ENCODE assay signal across 23 mouse cellular contexts in genomic region chr10:112357669-112358362, GRCm38 (mm10).
DNase-seq lines count a peak whose midpoint lies in the region; ATAC-seq and TF ChIP-seq lines count a peak whose summit lies in the region.
"Had no signal": no experiment of that assay in that cellular context is flagged by ENCODE, and none has a peak within 500 bp of the region (broad histone marks: within the 10 kb centered on the region; RNA-seq: fewer than 3 reads in every experiment).

No protein-coding gene starts in this region.

- H3K4me1 ChIP-seq in forebrain, embryonic 12.5 days, result peaks cover 4% of the 10 kb centered on the region; the same call in 1 of the 2 replicates
- H3K4me1 ChIP-seq in forebrain, postnatal 0 days (ENCODE audit: insufficient read depth), result no peaks in the 10 kb centered on the region; the same call in 1 of the 2 replicates
- H3K4me1 ChIP-seq in hindbrain, embryonic 13.5 days (replicated peaks), result peaks cover 7% of the 10 kb centered on the region
- H3K4me1 ChIP-seq in midbrain, embryonic 16.5 days (ENCODE audit: control insufficient read depth, insufficient read depth, low read length), result no peaks in the 10 kb centered on the region
- no peaks in the 10 kb centered on the region for H3K4me1 ChIP-seq in liver, embryonic 11.5 days (replicated peaks; ENCODE audit: control insufficient read depth, insufficient read depth, low read length)
- H3K4me1 ChIP-seq: embryonic facial prominence, embryonic 15.5 days; heart, embryonic 15.5 days; intestine, embryonic 15.5 days; limb, embryonic 15.5 days had no signal

- no peak overlapping the region for H3K4me2 ChIP-seq in forebrain, embryonic 12.5 days
- no peak overlapping the region for H3K4me2 ChIP-seq in forebrain, postnatal 0 days (ENCODE audit: low read depth)
- no peak overlapping the region for H3K4me2 ChIP-seq in hindbrain, embryonic 13.5 days
- H3K4me2 ChIP-seq in midbrain, embryonic 16.5 days (ENCODE audit: low read length), result no peak overlapping the region
- no peak overlapping the region for H3K4me2 ChIP-seq in liver, embryonic 11.5 days
- H3K4me2 ChIP-seq: embryonic facial prominence, embryonic 15.5 days; heart, embryonic 15.5 days; intestine, embryonic 15.5 days; limb, embryonic 15.5 days had no signal

- H3K9me3 ChIP-seq in forebrain, embryonic 12.5 days, result no peaks in the 10 kb centered on the region
- H3K9me3 ChIP-seq in forebrain, postnatal 0 days (ENCODE audit: low read length), result no peaks in the 10 kb centered on the region
- no peaks in the 10 kb centered on the region for H3K9me3 ChIP-seq in hindbrain, embryonic 13.5 days
- H3K9me3 ChIP-seq in midbrain, embryonic 16.5 days (replicated peaks; ENCODE audit: control insufficient read depth, low read length, poor library complexity, severe bottlenecking), result no peaks in the 10 kb centered on the region
- H3K9me3 ChIP-seq in liver, embryonic 11.5 days (ENCODE audit: control insufficient read depth, low read length), result no peaks in the 10 kb centered on the region
- H3K9me3 ChIP-seq: embryonic facial prominence, embryonic 15.5 days; G1E; heart, embryonic 15.5 days; intestine, embryonic 15.5 days; limb, embryonic 15.5 days had no signal

- no peak overlapping the region for H3K9ac ChIP-seq in forebrain, embryonic 12.5 days
- no peak overlapping the region for H3K9ac ChIP-seq in forebrain, postnatal 0 days
- H3K9ac ChIP-seq in hindbrain, embryonic 13.5 days, result no peak overlapping the region
- H3K9ac ChIP-seq in midbrain, embryonic 16.5 days (ENCODE audit: low read depth, low read length), result no peak overlapping the region
- H3K9ac ChIP-seq in liver, embryonic 11.5 days (ENCODE audit: low read depth, low read length), result no peak overlapping the region
- H3K9ac ChIP-seq: embryonic facial prominence, embryonic 15.5 days; heart, embryonic 15.5 days; intestine, embryonic 15.5 days; limb, embryonic 15.5 days; liver, postnatal 0 days had no signal

- no peak overlapping the region for H3K4me3 ChIP-seq in forebrain, embryonic 12.5 days (replicated peaks)
- H3K4me3 ChIP-seq in forebrain, postnatal 0 days (ENCODE audit: low read depth, low read length), result no peak overlapping the region
- no peak overlapping the region for H3K4me3 ChIP-seq in hindbrain, embryonic 13.5 days
- no peak overlapping the region for H3K4me3 ChIP-seq in midbrain, embryonic 16.5 days (ENCODE audit: low read depth, low read length)
- H3K4me3 ChIP-seq in liver, embryonic 11.5 days (ENCODE audit: low read depth, low read length), result no peak overlapping the region
- H3K4me3 ChIP-seq: embryonic facial prominence, embryonic 15.5 days; heart, embryonic 15.5 days; intestine, embryonic 15.5 days; limb, embryonic 15.5 days had no signal

- no peak overlapping the region for H3K27ac ChIP-seq in forebrain, embryonic 12.5 days
- no peak overlapping the region for H3K27ac ChIP-seq in forebrain, postnatal 0 days (ENCODE audit: low read depth, low read length)
- H3K27ac ChIP-seq in hindbrain, embryonic 13.5 days, result no peak overlapping the region
- no peak overlapping the region for H3K27ac ChIP-seq in midbrain, embryonic 16.5 days (ENCODE audit: low read length)
- H3K27ac ChIP-seq in liver, embryonic 11.5 days (ENCODE audit: low read depth, low read length), result no peak overlapping the region
- H3K27ac ChIP-seq: embryonic facial prominence, embryonic 15.5 days; heart, embryonic 15.5 days; intestine, embryonic 15.5 days; limb, embryonic 15.5 days; stomach, postnatal 0 days had no signal

- no peaks in the 10 kb centered on the region for H3K27me3 ChIP-seq in forebrain, embryonic 12.5 days
- no peaks in the 10 kb centered on the region for H3K27me3 ChIP-seq in forebrain, postnatal 0 days (ENCODE audit: insufficient read depth, low read length)
- H3K27me3 ChIP-seq in hindbrain, embryonic 13.5 days, result no peaks in the 10 kb centered on the region
- no peaks in the 10 kb centered on the region for H3K27me3 ChIP-seq in midbrain, embryonic 16.5 days (ENCODE audit: control insufficient read depth, insufficient read depth, low read depth, low read length)
- H3K27me3 ChIP-seq in liver, embryonic 11.5 days (replicated peaks; ENCODE audit: control insufficient read depth, insufficient read depth, low read length), result no peaks in the 10 kb centered on the region
- H3K27me3 ChIP-seq: embryonic facial prominence, embryonic 15.5 days; heart, embryonic 15.5 days; intestine, embryonic 15.5 days; limb, embryonic 15.5 days had no signal

- WGBS in forebrain, embryonic 12.5 days, result 24% methylated on average over 3 of the region's 3 CpGs
- 9% methylated on average over 3 of the region's 3 CpGs for WGBS in forebrain, postnatal 0 days
- 32% methylated on average over 3 of the region's 3 CpGs for WGBS in hindbrain, embryonic 13.5 days
- 15% methylated on average over 3 of the region's 3 CpGs for WGBS in midbrain, embryonic 16.5 days
- 76% methylated on average over 3 of the region's 3 CpGs for WGBS in liver, embryonic 11.5 days

- no peaks in the 10 kb centered on the region for H3K36me3 ChIP-seq in forebrain, embryonic 12.5 days (replicated peaks)
- H3K36me3 ChIP-seq in forebrain, postnatal 0 days (ENCODE audit: insufficient read depth), result no peaks in the 10 kb centered on the region
- H3K36me3 ChIP-seq in hindbrain, embryonic 13.5 days, result no peaks in the 10 kb centered on the region
- no peaks in the 10 kb centered on the region for H3K36me3 ChIP-seq in midbrain, embryonic 16.5 days (ENCODE audit: control insufficient read depth, insufficient read depth, low read length)
- H3K36me3 ChIP-seq in liver, embryonic 11.5 days (ENCODE audit: control insufficient read depth, insufficient read depth, low read length), result no peaks in the 10 kb centered on the region
- H3K36me3 ChIP-seq: embryonic facial prominence, embryonic 15.5 days; G1E; heart, embryonic 15.5 days; intestine, embryonic 15.5 days; limb, embryonic 15.5 days had no signal

- no peak for DNase-seq in forebrain, postnatal 0 days
- DNase-seq in brain, adult 2 months (ENCODE audit: low read depth, low spot score), result peak; percentile 14
- DNase-seq in adrenal gland, postnatal 10 days, result no peak
- DNase-seq in liver, embryonic 11.5 days (ENCODE audit: low spot score), result no peak
- DNase-seq: adrenal gland, postnatal 14 days; cerebellum, adult 11-12 months; cerebellum, postnatal 25 days; heart, adult 11 months; heart, postnatal 4 days; kidney, adult 9 months; kidney, postnatal 25 days; liver, postnatal 0 days; lung, postnatal 10 days had no signal

- ATAC-seq in forebrain, embryonic 12.5 days (ENCODE audit: low FRiP score), result peak; percentile 57; the same call in 1 of the 2 replicates
- ATAC-seq in forebrain, postnatal 0 days, result no peak
- peak; percentile 74; the same call in 1 of the 2 replicates for ATAC-seq in hindbrain, embryonic 13.5 days (ENCODE audit: low FRiP score)
- 0 out of 2 replicates have a peak, but pooled peaks have one; percentile 17 for ATAC-seq in midbrain, embryonic 16.5 days
- ATAC-seq in liver, embryonic 11.5 days (replicated peaks; ENCODE audit: low FRiP score), result no peak
- ATAC-seq: activated CD4-positive, CD25-positive, alpha-beta regulatory T cell, adult 4 months; intestine, embryonic 15.5 days; liver, postnatal 0 days had no signal

- no peak for TF ChIP-seq CTCF in forebrain, postnatal 0 days (IDR thresholded peaks at IDR 0.05; ENCODE audit: low read depth)

Comparison
In these comparisons a context has a peak if more than half of its experiments do, and no peak if none do; other contexts are left out.
1. ATAC-seq: peak in forebrain, embryonic 12.5 days (single experiment), hindbrain, embryonic 13.5 days (single experiment) and midbrain, embryonic 16.5 days (single experiment); none in forebrain, postnatal 0 days (single experiment) and liver, embryonic 11.5 days (single experiment).